Mouse (Mus musculus): ENCODE measurements around the gene Nup35. TPM values are rescaled to one million over a fixed set of nuclear protein-coding genes. Genes with fewer than 3 reads are reported as not detected.

Nup35 gene
- polyA plus RNA-seq, 1 experiment from 2014 or later: 21.7 TPM

- Histone ChIP-seq H3K36me3 (ENCODE audit: control insufficient read depth, insufficient read depth) (no peaks in the 10 kb centered on the region), H3K4me3 (ENCODE audit: low read depth, low read length) (no peak overlapping the region), H3K27me3 (ENCODE audit: control insufficient read depth, insufficient read depth, low read depth, low read length) (no peaks in the 10 kb centered on the region), H3K4me2 (ENCODE audit: low read depth, low read length) (no peak overlapping the region), H3K4me1 (ENCODE audit: control insufficient read depth, low read depth, low read length) (no peaks in the 10 kb centered on the region), H3K9ac (ENCODE audit: low read depth, low read length) (no peak overlapping the region), H3K27ac (ENCODE audit: low read length) (no peak overlapping the region), H3K9me3 (replicated peaks; ENCODE audit: control insufficient read depth, low read length) (no peaks in the 10 kb centered on the region)
- no peak for ATAC-seq (ENCODE audit: low read depth)
- 76% methylated on average over 3 of the region's 3 CpGs for WGBS (ENCODE audit: insufficient replicate concordance)
Observed at GRCm38 (mm10) chr2:80621921-80622320, 4.9 kb downstream of the Nup35 start.

DNA sequence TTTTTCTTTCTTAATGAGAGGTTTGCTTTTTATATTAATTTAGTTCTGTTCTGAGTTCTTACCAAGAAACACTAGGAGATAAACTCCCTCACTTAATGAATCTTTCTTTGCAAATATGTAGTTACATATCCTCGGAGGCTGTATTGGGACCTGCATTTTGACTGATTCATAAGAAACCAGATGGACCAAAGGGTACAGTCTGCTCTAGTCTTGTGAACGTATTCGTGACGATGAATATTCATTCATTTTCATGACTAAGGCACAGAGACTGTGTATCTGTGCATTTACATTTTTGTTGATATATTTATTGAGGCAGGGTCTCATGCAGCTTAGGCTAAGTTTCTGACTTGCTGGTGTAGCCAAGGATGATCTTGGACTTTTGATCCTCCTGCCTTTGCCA is 7.5 kb downstream of the Nup35 start:
- WGBS (ENCODE audit: insufficient replicate concordance): 82% methylated on average over 4 of the region's 4 CpGs
- no peak overlapping the region for H3K4me3 ChIP-seq (ENCODE audit: low read depth, low read length)
- no peak for ATAC-seq (ENCODE audit: low read depth)
- no peak overlapping the region for H3K9ac ChIP-seq (ENCODE audit: low read depth, low read length)
- no peaks in the 10 kb centered on the region for H3K27me3 ChIP-seq (ENCODE audit: control insufficient read depth, insufficient read depth, low read depth, low read length)
- no peaks in the 10 kb centered on the region for H3K36me3 ChIP-seq (ENCODE audit: control insufficient read depth, insufficient read depth)
- no peak overlapping the region for H3K4me2 ChIP-seq (ENCODE audit: low read depth, low read length)
- no peaks in the 10 kb centered on the region for H3K9me3 ChIP-seq (replicated peaks; ENCODE audit: control insufficient read depth, low read length)
- no peaks in the 10 kb centered on the region for H3K4me1 ChIP-seq (ENCODE audit: control insufficient read depth, low read depth, low read length)
- no peak overlapping the region for H3K27ac ChIP-seq (ENCODE audit: low read length)

DNA sequence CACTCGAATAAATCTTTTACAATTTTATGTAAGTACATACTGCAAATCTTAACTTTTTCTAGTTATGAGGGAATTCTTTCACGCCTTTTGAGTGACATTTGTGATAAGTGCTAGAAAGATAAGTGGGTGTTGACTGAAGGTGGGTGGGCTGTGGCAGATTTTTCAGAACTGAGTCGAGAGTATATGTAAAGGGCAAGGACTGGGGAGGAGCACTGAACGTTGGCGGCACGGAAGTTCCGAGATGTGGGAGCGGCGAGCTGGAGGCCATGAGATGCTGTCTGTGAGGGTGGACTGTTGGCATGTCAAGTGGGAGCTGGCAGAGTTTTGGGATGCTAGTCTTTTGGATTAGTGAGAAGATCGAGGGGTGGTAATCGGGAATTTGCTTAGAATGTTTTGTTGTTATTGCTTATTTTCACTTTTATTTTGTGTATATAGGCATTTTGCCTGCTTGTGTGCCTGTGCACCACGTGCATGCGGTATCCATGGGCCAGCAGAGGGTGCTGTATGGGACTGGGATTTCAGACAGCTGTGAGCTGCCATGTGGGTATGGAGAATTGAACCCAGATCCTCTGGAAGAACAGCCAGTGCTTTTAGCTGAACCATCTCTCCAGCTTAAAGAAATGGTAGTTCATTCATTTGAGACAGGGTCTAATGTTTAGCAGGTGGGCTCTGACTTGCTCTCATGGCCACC is 15.4 kb downstream of the Nup35 start:
- 74% methylated on average over 13 of the region's 13 CpGs for WGBS (ENCODE audit: insufficient replicate concordance)
- no peak overlapping the region for H3K27ac ChIP-seq (ENCODE audit: low read length)
- no peaks in the 10 kb centered on the region for H3K27me3 ChIP-seq (ENCODE audit: control insufficient read depth, insufficient read depth, low read depth, low read length)
- ATAC-seq (ENCODE audit: low read depth): no peak
- H3K4me2 ChIP-seq (ENCODE audit: low read depth, low read length): no peak overlapping the region
- H3K9ac ChIP-seq (ENCODE audit: low read depth, low read length): no peak overlapping the region
- no peaks in the 10 kb centered on the region for H3K36me3 ChIP-seq (ENCODE audit: control insufficient read depth, insufficient read depth)
- no peak overlapping the region for H3K4me3 ChIP-seq (ENCODE audit: low read depth, low read length)
- no peaks in the 10 kb centered on the region for H3K4me1 ChIP-seq (ENCODE audit: control insufficient read depth, low read depth, low read length)
- no peaks in the 10 kb centered on the region for H3K9me3 ChIP-seq (replicated peaks; ENCODE audit: control insufficient read depth, low read length)

GRCm38 (mm10) chr2:80638364-80639241 is 21.6 kb downstream of the Nup35 start:
- Histone ChIP-seq H3K36me3 (ENCODE audit: control insufficient read depth, insufficient read depth) (peaks cover 8% of the 10 kb centered on the region), H3K27ac (ENCODE audit: low read length) (peak overlapping the region; percentile 77), H3K9me3 (replicated peaks; ENCODE audit: control insufficient read depth, low read length) (no peaks in the 10 kb centered on the region), H3K4me3 (ENCODE audit: low read depth, low read length) (peak overlapping the region; percentile 94), H3K27me3 (ENCODE audit: control insufficient read depth, insufficient read depth, low read depth, low read length) (no peaks in the 10 kb centered on the region), H3K9ac (ENCODE audit: low read depth, low read length) (peak overlapping the region; percentile 90), H3K4me2 (ENCODE audit: low read depth, low read length) (peak overlapping the region; percentile 69), H3K4me1 (ENCODE audit: control insufficient read depth, low read depth, low read length) (peaks cover 5% of the 10 kb centered on the region)
- under 1% methylated on average over 45 of the region's 45 CpGs for WGBS (ENCODE audit: insufficient replicate concordance)
- ATAC-seq (ENCODE audit: low read depth): peak; percentile 97

DNA sequence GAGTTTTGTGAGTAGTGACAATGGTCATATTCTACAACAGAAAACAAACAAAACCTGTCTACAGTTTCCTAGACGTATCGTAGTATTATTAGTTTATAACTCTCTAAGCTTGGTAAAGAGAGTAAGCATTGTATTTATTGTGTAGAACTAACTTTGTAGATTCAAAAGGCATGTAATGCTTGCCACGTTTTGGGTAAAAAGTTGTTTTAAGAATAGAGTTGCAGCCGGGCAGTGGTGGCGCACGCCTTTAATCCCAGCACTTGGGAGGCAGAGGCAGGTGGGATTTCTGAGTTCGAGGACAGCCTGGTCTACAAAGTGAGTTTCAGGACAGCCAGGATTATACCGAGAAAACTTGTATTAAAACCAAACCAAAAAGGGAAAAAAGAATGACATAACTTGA is 22.4 kb downstream of the Nup35 start:
- Histone ChIP-seq H3K27me3 (ENCODE audit: control insufficient read depth, insufficient read depth, low read depth, low read length) (no peaks in the 10 kb centered on the region), H3K9me3 (replicated peaks; ENCODE audit: control insufficient read depth, low read length) (no peaks in the 10 kb centered on the region), H3K4me1 (ENCODE audit: control insufficient read depth, low read depth, low read length) (peaks cover 5% of the 10 kb centered on the region), H3K36me3 (ENCODE audit: control insufficient read depth, insufficient read depth) (peaks cover 12% of the 10 kb centered on the region), H3K27ac (ENCODE audit: low read length) (peak overlapping the region; percentile 77), H3K4me2 (ENCODE audit: low read depth, low read length) (peak overlapping the region; percentile 65), H3K4me3 (ENCODE audit: low read depth, low read length) (peak overlapping the region; percentile 94), H3K9ac (ENCODE audit: low read depth, low read length) (peak overlapping the region; percentile 90)
- ATAC-seq (ENCODE audit: low read depth): no peak
- 5% methylated on average over 8 of the region's 8 CpGs for WGBS (ENCODE audit: insufficient replicate concordance)

DNA sequence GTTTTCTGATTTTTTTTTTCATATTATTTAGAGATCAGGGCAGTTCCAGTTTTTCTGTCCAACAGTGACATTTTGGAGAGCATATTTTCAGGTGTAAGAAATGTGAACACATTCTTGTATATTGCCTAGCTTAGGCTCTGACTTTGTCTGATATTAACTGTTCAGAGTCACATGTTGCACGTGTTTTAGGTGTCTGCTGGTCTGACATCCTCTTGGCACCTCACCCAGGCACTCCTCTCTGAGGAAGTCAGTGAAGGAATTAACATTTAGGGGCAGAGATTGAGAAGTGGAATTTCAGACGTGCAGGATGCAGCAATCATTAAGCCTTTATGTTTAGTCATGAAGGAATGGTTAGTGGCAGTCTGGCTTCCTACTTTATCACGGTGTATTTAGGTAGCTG is 22.8 kb downstream of the Nup35 start:
- Histone ChIP-seq H3K36me3 (ENCODE audit: control insufficient read depth, insufficient read depth) (peaks cover 14% of the 10 kb centered on the region), H3K9ac (ENCODE audit: low read depth, low read length) (0 out of 2 replicates have a peak overlapping the region, but pooled peaks have one; percentile 37), H3K4me3 (ENCODE audit: low read depth, low read length) (peak overlapping the region; percentile 94), H3K27me3 (ENCODE audit: control insufficient read depth, insufficient read depth, low read depth, low read length) (no peaks in the 10 kb centered on the region), H3K4me1 (ENCODE audit: control insufficient read depth, low read depth, low read length) (peaks cover 5% of the 10 kb centered on the region), H3K27ac (ENCODE audit: low read length) (no peak overlapping the region), H3K4me2 (ENCODE audit: low read depth, low read length) (peak overlapping the region; percentile 65), H3K9me3 (replicated peaks; ENCODE audit: control insufficient read depth, low read length) (no peaks in the 10 kb centered on the region)
- no peak for ATAC-seq (ENCODE audit: low read depth)
- WGBS (ENCODE audit: insufficient replicate concordance): 20% methylated on average over 3 of the region's 3 CpGs

- H3K27ac ChIP-seq (ENCODE audit: low read length): no peak overlapping the region
Observed at GRCm38 (mm10) chr2:80661414-80661813, 44.4 kb downstream of the Nup35 start.

GRCm38 (mm10) chr2:80662682-80663081 is 45.6 kb downstream of the Nup35 start:
- Histone ChIP-seq H3K27me3 (ENCODE audit: control insufficient read depth, insufficient read depth, low read depth, low read length) (no peaks in the 10 kb centered on the region), H3K27ac (ENCODE audit: low read length) (no peak overlapping the region), H3K4me1 (ENCODE audit: control insufficient read depth, low read depth, low read length) (no peaks in the 10 kb centered on the region), H3K9me3 (replicated peaks; ENCODE audit: control insufficient read depth, low read length) (no peaks in the 10 kb centered on the region), H3K9ac (ENCODE audit: low read depth, low read length) (no peak overlapping the region), H3K36me3 (ENCODE audit: control insufficient read depth, insufficient read depth) (peaks cover 8% of the 10 kb centered on the region), H3K4me3 (ENCODE audit: low read depth, low read length) (no peak overlapping the region), H3K4me2 (ENCODE audit: low read depth, low read length) (no peak overlapping the region)
- WGBS (ENCODE audit: insufficient replicate concordance): 86% methylated on average over 2 of the region's 2 CpGs
- no peak for ATAC-seq (ENCODE audit: low read depth)

More at GRCm38 (mm10) chr2:80661414-80661813, 44.4 kb downstream of the Nup35 start:
- Histone ChIP-seq H3K4me1 (ENCODE audit: control insufficient read depth, low read depth, low read length) (no peaks in the 10 kb centered on the region), H3K4me2 (ENCODE audit: low read depth, low read length) (no peak overlapping the region), H3K9me3 (replicated peaks; ENCODE audit: control insufficient read depth, low read length) (no peaks in the 10 kb centered on the region), H3K27me3 (ENCODE audit: control insufficient read depth, insufficient read depth, low read depth, low read length) (no peaks in the 10 kb centered on the region), H3K4me3 (ENCODE audit: low read depth, low read length) (no peak overlapping the region), H3K36me3 (ENCODE audit: control insufficient read depth, insufficient read depth) (peaks cover 11% of the 10 kb centered on the region), H3K9ac (ENCODE audit: low read depth, low read length) (no peak overlapping the region)
- ATAC-seq (ENCODE audit: low read depth): no peak

GRCm38 (mm10) chr2:80667396-80667964 is 50.4 kb downstream of the Nup35 start:
- Histone ChIP-seq H3K27me3 (ENCODE audit: control insufficient read depth, insufficient read depth, low read depth, low read length) (no peaks in the 10 kb centered on the region), H3K9ac (ENCODE audit: low read depth, low read length) (no peak overlapping the region), H3K4me3 (ENCODE audit: low read depth, low read length) (no peak overlapping the region), H3K4me1 (ENCODE audit: control insufficient read depth, low read depth, low read length) (no peaks in the 10 kb centered on the region), H3K9me3 (replicated peaks; ENCODE audit: control insufficient read depth, low read length) (no peaks in the 10 kb centered on the region), H3K4me2 (ENCODE audit: low read depth, low read length) (no peak overlapping the region), H3K36me3 (ENCODE audit: control insufficient read depth, insufficient read depth) (peaks cover 2% of the 10 kb centered on the region; the same call in 1 of the 2 replicates), H3K27ac (ENCODE audit: low read length) (no peak overlapping the region)
- no peak for ATAC-seq (ENCODE audit: low read depth)
- 77% methylated on average over 5 of the region's 5 CpGs for WGBS (ENCODE audit: insufficient replicate concordance)
